Mouse (Mus musculus) C2C12 (cell line): ENCODE results near the gene Mien1. TPM values are rescaled to one million over a fixed set of nuclear protein-coding genes. Genes with fewer than 3 reads are reported as not detected.

Source experiments
- H3K27me3 ChIP-seq: one replicate; pipeline ENCODE4 v1.6.1; 2011; ENCODE audit not compliant: control insufficient read depth, insufficient read depth, insufficient read length
- H3K36me3 ChIP-seq: one replicate; pipeline ENCODE4 v1.6.1; 2011; ENCODE audit not compliant: control insufficient read depth, insufficient read depth
- H3K4me3 ChIP-seq: one replicate; pipeline ENCODE4 v1.5.1; 2011; ENCODE audit warnings: mild to moderate bottlenecking, control low read depth; ENCODE audit not compliant: poor library complexity, insufficient read depth, severe bottlenecking
- H3K79me2 ChIP-seq: one replicate; pipeline ENCODE4 v1.6.1; 2011; ENCODE audit not compliant: control insufficient read depth, insufficient read depth
- H3K79me3 ChIP-seq: one replicate; pipeline ENCODE4 v1.6.1; 2011; ENCODE audit warnings: low read depth, control low read depth
- H3ac ChIP-seq: one replicate; pipeline ENCODE3; 2011; ENCODE audit warnings: low read depth; ENCODE audit not compliant: control insufficient read depth, insufficient read length
- CEBPB ChIP-seq: IDR thresholded peaks from one replicate; pipeline ENCODE4 v1.6.1; 2011; ENCODE audit warnings: low read depth, mild to moderate bottlenecking, control low read depth, moderate library complexity
- CTCF ChIP-seq: IDR thresholded peaks from one replicate; pipeline ENCODE4 v1.5.1; 2011; ENCODE audit not compliant: control insufficient read depth, insufficient read depth, insufficient read length
- FOSL1 ChIP-seq: IDR thresholded peaks from one replicate; pipeline ENCODE4 v1.8.0; 2011; ENCODE audit warnings: mild to moderate bottlenecking, low read length; ENCODE audit not compliant: poor library complexity, insufficient read depth, severe bottlenecking
- MAX ChIP-seq: IDR thresholded peaks from one replicate; pipeline ENCODE4 v1.6.1; 2011; ENCODE audit warnings: mild to moderate bottlenecking, control low read depth
- MYOD1 ChIP-seq: IDR thresholded peaks from one replicate; pipeline ENCODE4 v1.6.1; 2011; ENCODE audit warnings: low read depth; ENCODE audit not compliant: control insufficient read depth, insufficient read length
- MYOG ChIP-seq: IDR thresholded peaks from one replicate; pipeline ENCODE4 v1.6.1; 2011; ENCODE audit not compliant: control insufficient read depth, insufficient read length; ENCODE audit errors: extremely low read depth
- USF1 ChIP-seq: IDR thresholded peaks from one replicate; pipeline ENCODE4 v1.6.1; 2011; ENCODE audit warnings: low read depth, mild to moderate bottlenecking, control low read depth, moderate library complexity
- polyA plus RNA-seq: library from polyadenylated mRNA; unstranded; fragments of >200 nt; fragmentation: generic; extraction: Trizol; gene quantifications from one replicate; pipeline ENCODE4 v1.2.1, GENCODE M21; 2012; ENCODE audit warnings: missing spikeins

Mien1 gene
- polyA plus RNA-seq, 1 experiment: 73.7 TPM

DNA sequence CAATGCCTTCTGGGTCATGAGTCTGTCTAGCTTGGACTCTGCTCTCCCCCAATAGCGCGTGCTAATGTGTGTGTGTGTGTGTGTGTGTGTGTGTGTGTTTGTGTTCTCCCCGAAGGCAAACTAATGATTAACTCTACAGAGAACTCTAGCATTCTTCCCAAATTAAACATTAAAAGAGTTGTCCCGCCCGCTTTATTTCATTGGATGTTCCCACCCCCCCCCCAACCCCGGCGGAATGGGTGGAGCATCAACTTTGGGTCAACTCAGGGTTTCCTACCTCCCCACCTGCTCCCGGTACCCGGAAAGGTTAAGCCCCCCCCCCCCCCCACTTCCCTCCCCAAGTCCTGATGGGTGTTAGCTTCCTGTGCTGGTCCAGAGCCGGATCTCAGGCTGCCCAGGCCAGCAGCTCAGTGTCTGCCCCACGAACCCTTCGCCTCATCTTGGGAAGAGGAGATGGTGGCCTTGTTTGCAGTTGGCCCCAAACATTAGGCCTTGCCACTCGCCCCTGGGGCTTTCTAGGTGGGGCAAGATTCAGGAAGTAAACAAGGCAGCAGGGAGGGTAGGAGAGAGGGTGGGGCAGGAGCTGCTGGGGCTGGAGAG lies 9.5 kb upstream of the Mien1 start:
- no peak overlapping the region for H3ac ChIP-seq
- H3K4me3 ChIP-seq: no peak overlapping the region
- H3K27me3 ChIP-seq: peaks cover 83% of the 10 kb centered on the region
- H3K36me3 ChIP-seq: no peaks in the 10 kb centered on the region
- TF ChIP-seq FOSL1 (no peak), MAX (no peak), USF1 (no peak), CEBPB (no peak), MYOD1 (no peak), CTCF (no peak), MYOG (no peak)
- no peaks in the 10 kb centered on the region for H3K79me2 ChIP-seq
- no peaks in the 10 kb centered on the region for H3K79me3 ChIP-seq

- no peaks in the 10 kb centered on the region for H3K36me3 ChIP-seq
- H3K79me2 ChIP-seq: no peaks in the 10 kb centered on the region
- H3K4me3 ChIP-seq: no peak overlapping the region
- peaks cover 74% of the 10 kb centered on the region for H3K27me3 ChIP-seq
- H3K79me3 ChIP-seq: no peaks in the 10 kb centered on the region
- H3ac ChIP-seq: no peak overlapping the region
- TF ChIP-seq MYOG (no peak), CEBPB (no peak), CTCF (no peak), MYOD1 (no peak), MAX (no peak), USF1 (no peak), FOSL1 (no peak)
These were observed 8.7 kb upstream of the Mien1 start for GRCm38 (mm10) chr11:98447475-98447834.

- Histone ChIP-seq H3K79me3 (no peaks in the 10 kb centered on the region), H3K79me2 (no peaks in the 10 kb centered on the region)
These were observed 8.0 kb upstream of the Mien1 start for GRCm38 (mm10) chr11:98446562-98447474.

DNA sequence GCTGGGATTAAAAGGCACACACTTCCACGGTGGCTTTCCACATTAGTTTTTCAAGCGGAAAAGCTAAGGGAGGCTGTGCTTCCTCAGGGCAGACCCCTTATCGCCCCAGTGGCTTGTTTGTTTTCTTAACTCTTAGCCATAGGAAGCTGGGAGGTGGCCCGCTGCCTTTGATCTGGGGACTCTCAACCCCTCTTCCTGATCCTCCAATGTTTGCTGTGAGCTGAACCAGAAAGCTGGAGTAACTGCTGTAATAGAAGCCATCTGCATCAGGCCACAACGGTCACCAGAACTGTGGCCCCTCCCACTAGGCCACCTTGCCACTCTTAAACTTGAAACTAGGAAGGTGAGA lies 7.4 kb upstream of the Mien1 start, which contains the start of gene Grb7:
Gene Grb7 (plus strand): TSS at position 182 of the 349 bp plus-strand sequence.
- H3ac ChIP-seq: no peak within 1 kb of the TSS
- no peaks in the 10 kb centered on the region for H3K79me2 ChIP-seq
- H3K27me3 ChIP-seq: peaks cover 62% of the 10 kb centered on the region
- no peaks in the 10 kb centered on the region for H3K36me3 ChIP-seq
- H3K4me3 ChIP-seq: no peak within 1 kb of the TSS
- no peaks in the 10 kb centered on the region for H3K79me3 ChIP-seq
- TF ChIP-seq CTCF: no peak
- no peak for TF ChIP-seq FOSL1
- no peak for TF ChIP-seq USF1
- no peak for TF ChIP-seq MYOD1
- no peak for TF ChIP-seq MAX
- TF ChIP-seq CEBPB: no peak
- TF ChIP-seq MYOG: no peak

More at GRCm38 (mm10) chr11:98446562-98447474, 8.0 kb upstream of the Mien1 start:
- TF ChIP-seq MYOD1 (no peak), MYOG (no peak), FOSL1 (no peak), MAX (no peak), USF1 (no peak), CEBPB (no peak), CTCF (no peak)
- Histone ChIP-seq H3K36me3 (no peaks in the 10 kb centered on the region), H3K4me3 (no peak overlapping the region), H3ac (no peak overlapping the region), H3K27me3 (peaks cover 68% of the 10 kb centered on the region)

- Histone ChIP-seq H3K79me3 (no peaks in the 10 kb centered on the region), H3K4me3 (no peak overlapping the region), H3K36me3 (no peaks in the 10 kb centered on the region), H3K27me3 (peaks cover 56% of the 10 kb centered on the region), H3K79me2 (no peaks in the 10 kb centered on the region), H3ac (no peak overlapping the region)
- no peak for TF ChIP-seq MYOD1
- no peak for TF ChIP-seq MAX
- TF ChIP-seq FOSL1: no peak
- no peak for TF ChIP-seq USF1
- no peak for TF ChIP-seq CEBPB
- no peak for TF ChIP-seq CTCF
- no peak for TF ChIP-seq MYOG
These were observed 6.9 kb upstream of the Mien1 start for GRCm38 (mm10) chr11:98445679-98446078.
